Mouse (Mus musculus): Measurements from ENCODE around the gene Cadm4.

DNA sequence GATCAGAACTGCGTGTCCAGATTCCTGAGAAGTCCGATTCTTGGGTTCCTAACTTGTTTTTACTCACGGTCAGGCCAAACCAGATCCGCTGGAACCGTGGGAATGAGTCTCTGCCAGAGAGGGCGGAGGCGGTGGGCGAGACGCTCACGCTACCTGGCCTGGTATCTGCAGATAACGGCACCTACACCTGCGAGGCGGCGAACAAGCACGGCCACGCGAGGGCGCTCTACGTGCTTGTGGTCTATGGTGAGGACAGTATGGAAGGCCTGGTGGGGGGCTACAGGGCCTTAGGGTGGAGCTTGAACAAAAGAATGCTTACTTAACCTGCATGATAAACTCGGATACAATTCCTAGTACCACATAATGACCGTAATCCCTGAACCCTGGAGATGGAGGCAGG, 19.7 kb downstream of the Cadm4 start:
- no peak for TF ChIP-seq POLR2A (IDR thresholded peaks at IDR 0.05; ENCODE audit: insufficient read depth, low read depth, low read length)
- peak; percentile 53 for TF ChIP-seq CTCF (IDR thresholded peaks at IDR 0.05)
- no peak for TF ChIP-seq EP300 (IDR thresholded peaks at IDR 0.05; ENCODE audit: insufficient read depth, low read depth, low read length)

All from heart, adult 2 months (tissue).